Mouse (Mus musculus) layer of hippocampus, postnatal 25 days (tissue): Measurements from ENCODE around the gene Rtl10. TPM values are rescaled to one million over a fixed set of nuclear protein-coding genes. Genes with fewer than 3 reads are reported as not detected.

Experiments
- DNase-seq, 2 experiments: peaks; one replicate each; pipeline ENCODE4 v3.0.0; 2022; ENCODE audit warnings: mixed read lengths in 2 of 2, low spot score in 1 of 2; ENCODE audit errors: extremely low spot score in 1 of 2
- total RNA-seq, 2 experiments: library from RNA; stranded (reverse); gene quantifications; 2 replicates each; pipeline ENCODE4 v1.2.3; 2021

The Rtl10 gene
- total RNA-seq, 2 experiments from 2014 or later: 7.9 to 8.7 TPM

DNA sequence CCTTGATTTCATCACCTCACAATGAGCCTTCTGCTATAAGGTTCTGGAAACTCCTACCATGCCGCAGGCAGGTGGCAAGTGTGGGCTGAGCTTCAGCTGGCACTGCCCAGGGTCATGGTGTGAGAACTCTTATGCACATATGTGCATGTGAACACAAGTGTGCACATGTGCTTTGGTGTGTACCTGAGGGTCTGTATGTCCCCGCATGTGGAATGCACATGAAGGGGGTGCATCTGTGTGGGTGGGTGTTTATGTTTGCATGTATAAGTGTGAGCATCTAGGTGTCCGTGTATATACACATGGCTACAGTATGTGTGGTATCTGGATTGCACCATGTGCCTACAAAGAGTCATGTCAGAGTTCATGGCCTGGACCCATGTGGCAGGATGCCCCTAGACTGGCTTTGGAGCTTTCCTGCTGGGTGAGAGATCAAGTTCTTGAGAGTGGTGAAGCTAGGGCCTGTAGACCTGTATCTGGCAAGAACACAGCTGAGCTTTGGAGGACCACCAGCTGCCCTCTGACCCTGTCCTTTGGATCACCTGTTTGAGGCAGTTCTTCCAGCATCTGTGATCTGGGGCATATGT, 38.8 kb downstream of the Rtl10 start:
- DNase-seq: no peak

DNA sequence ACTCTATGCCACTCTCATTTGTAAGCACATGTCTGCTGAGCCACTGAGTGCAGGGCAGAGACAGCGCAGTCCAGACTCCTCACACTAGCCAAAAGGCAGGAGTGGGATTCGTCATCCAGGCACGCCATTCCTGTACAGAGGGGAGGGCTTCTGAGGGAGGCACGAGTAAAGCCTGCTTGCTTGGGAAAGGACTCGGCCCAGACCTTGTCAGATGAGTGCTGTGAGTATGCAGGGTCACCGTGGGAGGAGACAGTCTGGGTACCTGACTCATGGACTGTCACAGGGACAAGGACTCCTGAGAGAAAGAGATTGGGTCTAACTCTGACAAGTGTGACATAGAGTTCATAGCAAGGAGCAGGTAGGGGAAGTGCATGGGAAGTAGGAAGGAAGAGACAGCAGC, 40.6 kb downstream of the Rtl10 start:
- DNase-seq: no peak

DNA sequence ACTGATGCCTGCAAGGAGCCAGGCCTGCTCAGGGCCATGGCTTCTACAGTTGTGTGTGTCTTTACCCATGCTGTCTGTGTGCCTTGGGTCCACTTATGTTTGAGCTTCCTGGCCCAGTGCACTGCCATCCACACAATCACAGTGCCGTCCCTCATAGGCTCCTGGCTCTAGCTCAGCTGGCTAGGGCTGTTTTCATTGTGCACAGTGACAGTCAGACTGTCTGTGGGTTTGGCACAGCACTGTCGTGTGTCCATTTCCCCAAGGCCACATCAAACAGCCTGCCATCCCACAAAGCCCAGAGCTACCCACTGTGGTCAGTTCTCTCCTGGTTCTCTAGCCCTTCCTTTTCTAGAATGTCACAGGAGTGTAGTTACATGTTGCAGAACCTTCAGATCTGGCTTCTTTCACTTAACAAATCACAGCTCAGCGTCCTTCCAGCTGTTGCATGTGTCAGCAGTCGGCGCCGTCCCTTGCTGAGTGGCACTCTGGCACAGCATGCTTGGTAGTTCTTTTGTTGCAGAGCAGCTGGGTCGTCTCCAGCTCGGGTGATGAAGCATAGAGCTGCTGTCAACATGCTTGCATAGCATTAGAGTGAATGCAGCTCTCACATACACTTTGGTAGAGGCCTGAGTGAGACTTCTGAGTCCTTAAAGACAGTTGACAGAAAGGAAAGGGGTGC, 44.6 kb downstream of the Rtl10 start:
- DNase-seq: no peak

DNA sequence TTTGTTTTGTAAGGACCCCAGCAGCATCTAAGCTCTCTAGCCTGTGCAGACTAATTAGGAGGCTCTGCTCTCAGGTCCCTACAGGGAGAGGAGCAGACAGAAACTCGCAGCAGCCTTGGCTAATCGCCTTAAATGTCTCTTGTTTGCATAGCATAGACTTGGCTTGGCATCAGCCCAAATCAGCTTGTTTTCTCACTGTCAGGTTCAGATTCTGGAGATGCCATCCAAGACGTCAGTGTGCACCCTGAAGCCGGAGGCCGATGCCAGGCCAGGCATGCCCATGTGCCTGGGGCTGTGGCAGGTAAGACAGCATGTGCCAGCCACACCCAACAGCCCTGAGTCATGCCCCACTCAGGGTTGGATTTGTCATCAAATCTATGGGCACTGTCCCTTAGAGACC, 49.2 kb downstream of the Rtl10 start:
- no peak for DNase-seq

Other genes starting within 250 kb of the Rtl10 start
- gene Gm49776, start 240.6 kb upstream of the Rtl10 start, total RNA-seq: under 1 TPM in 1 of 2 experiments, not detected in 1; 0.79 TPM
- 10 to 100 TPM; 38.6 to 40.3 TPM for gene Dgcr8, start 209.7 kb upstream of the Rtl10 start, total RNA-seq
- 100 to 1,000 TPM; 115 to 121 TPM for gene Tango2, start 150.8 kb upstream of the Rtl10 start, total RNA-seq
- 10 to 100 TPM; 39.5 to 45.7 TPM for gene Arvcf, start 150.7 kb upstream of the Rtl10 start, total RNA-seq
- 10 to 100 TPM; 19.1 to 21.8 TPM for gene Txnrd2, start 72.5 kb upstream of the Rtl10 start, total RNA-seq
- 10 to 100 TPM; 71.8 to 81.3 TPM for gene Comt, start 72.0 kb upstream of the Rtl10 start, total RNA-seq
- gene Gnb1l, start 188 bp upstream of the Rtl10 start, total RNA-seq: 1 to 10 TPM; 6.5 to 7.1 TPM
- under 1 TPM; 0.77 to 0.91 TPM for gene Tbx1, start 91.8 kb downstream of the Rtl10 start, total RNA-seq
- 1 to 10 TPM; 1.2 TPM for gene Gp1bb, start 123.5 kb downstream of the Rtl10 start, total RNA-seq
- 100 to 1,000 TPM; 179 to 190 TPM for gene Gm49601, start 127.5 kb downstream of the Rtl10 start, total RNA-seq
- gene Sept5, start 131.1 kb downstream of the Rtl10 start, total RNA-seq: 100 to 1,000 TPM; 600 to 645 TPM